Mouse (Mus musculus) frontal cortex, postnatal 36 days (tissue): ENCODE data around the gene Smim9.

Experiments used
- DNase-seq, 2 experiments: peaks; one replicate each; pipeline ENCODE4 v3.0.0; 2022; ENCODE audit warnings: low spot score in 2 of 2

The Smim9 gene

GRCm38 (mm10) chrX:75163670-75164069 lies at the start of gene Smim9:
Smim9 (minus strand) TSS chrX:75163770.
- DNase-seq: no peak

GRCm38 (mm10) chrX:75155576-75156243 lies 7.9 kb downstream of the Smim9 start:
- DNase-seq: peak in 1 of 2 experiments; percentile 3

- DNase-seq: no peak
Measured at GRCm38 (mm10) chrX:75152249-75152648, 11.3 kb downstream of the Smim9 start.

- no peak for DNase-seq
Measured at GRCm38 (mm10) chrX:75150304-75150703, 13.3 kb downstream of the Smim9 start.

- DNase-seq: no peak
Measured at GRCm38 (mm10) chrX:75148414-75148813, 15.2 kb downstream of the Smim9 start.

GRCm38 (mm10) chrX:75143124-75143555 lies 20.4 kb downstream of the Smim9 start:
- DNase-seq: peak in 1 of 2 experiments; percentile 6

GRCm38 (mm10) chrX:75138182-75138581 lies 25.4 kb downstream of the Smim9 start:
- no peak for DNase-seq

- no peak for DNase-seq
Measured at GRCm38 (mm10) chrX:75137729-75138128, 25.8 kb downstream of the Smim9 start.

- no peak for DNase-seq
Measured at GRCm38 (mm10) chrX:75136938-75137337, 26.6 kb downstream of the Smim9 start.

- DNase-seq: peak; percentile 62 to 66
Measured at GRCm38 (mm10) chrX:75130467-75131160, 33.0 kb downstream of the Smim9 start, which contains the start of gene Mpp1. Mpp1 (minus strand) TSS chrX:75131016.

- no peak for DNase-seq
Measured at GRCm38 (mm10) chrX:75129474-75129873, 34.1 kb downstream of the Smim9 start.

- no peak for DNase-seq
Measured at GRCm38 (mm10) chrX:75128333-75128980, 35.1 kb downstream of the Smim9 start.

- no peak for DNase-seq
Measured at GRCm38 (mm10) chrX:75126893-75127292, 36.7 kb downstream of the Smim9 start.

GRCm38 (mm10) chrX:75125606-75126005 lies 38.0 kb downstream of the Smim9 start:
- DNase-seq: no peak

- no peak for DNase-seq
Measured at GRCm38 (mm10) chrX:75115550-75115949, 48.0 kb downstream of the Smim9 start.

- DNase-seq: no peak
Measured at GRCm38 (mm10) chrX:75102293-75102692, 61.3 kb downstream of the Smim9 start.

GRCm38 (mm10) chrX:75098799-75099198 lies 64.8 kb downstream of the Smim9 start:
- DNase-seq: no peak

GRCm38 (mm10) chrX:75096163-75096770 lies 67.3 kb downstream of the Smim9 start:
- no peak for DNase-seq
